Mouse (Mus musculus) intestine, embryonic 15.5 days (tissue): ENCODE results near the gene Lgr6. TPM values are rescaled to one million over a fixed set of nuclear protein-coding genes. Genes with fewer than 3 reads are reported as not detected.

Experiments
- ATAC-seq: fragments of 200-750 bp; cut with Nextera tagmentation; 2 replicates; pipeline ENCODE4 v1.8.0; 2017; ENCODE audit warnings: moderate TSS enrichment, moderate library complexity
- H3K27ac ChIP-seq: fragments of 300-500 bp; sonication (generic); 2 replicates; pipeline ENCODE4 v1.5.1; 2015; ENCODE audit warnings: mild to moderate bottlenecking, inconsistent platforms
- H3K27me3 ChIP-seq: fragments of 300-500 bp; sonication (generic); replicated peaks from 2 replicates; pipeline ENCODE4 v1.6.1; 2015; ENCODE audit warnings: inconsistent platforms
- H3K36me3 ChIP-seq: fragments of 300-500 bp; sonication (generic); 2 replicates; pipeline ENCODE4 v1.6.1; 2015; ENCODE audit warnings: inconsistent platforms
- H3K4me1 ChIP-seq: fragments of 300-500 bp; sonication (generic); replicated peaks from 2 replicates; pipeline ENCODE4 v1.6.1; 2015; ENCODE audit warnings: inconsistent platforms
- H3K4me2 ChIP-seq: fragments of 300-500 bp; sonication (generic); replicated peaks from 2 replicates; pipeline ENCODE4 v1.6.1; 2015; ENCODE audit warnings: mild to moderate bottlenecking, inconsistent platforms
- H3K4me3 ChIP-seq: fragments of 300-500 bp; sonication (generic); replicated peaks from 2 replicates; pipeline ENCODE4 v1.5.1; 2015; ENCODE audit warnings: inconsistent platforms
- H3K9ac ChIP-seq: fragments of 300-500 bp; sonication (generic); 2 replicates; pipeline ENCODE4 v1.6.1; 2015; ENCODE audit warnings: inconsistent platforms
- H3K9me3 ChIP-seq: fragments of 300-500 bp; sonication (generic); 2 replicates; pipeline ENCODE4 v1.6.1; 2016; ENCODE audit warnings: inconsistent platforms
- WGBS: fragments of 180-500 bp; shearing (Covaris S2); methylation state at CpG from one replicate; pipeline ENCODE4 v1.1.7; 2015; 5-methylcytosine and 5-hydroxymethylcytosine counted together
- polyA plus RNA-seq: library from polyadenylated mRNA; unstranded; fragments of >200 nt; fragmentation: Nextera tagmentation; extraction: Ambion mirVana; gene quantifications from 2 replicates; pipeline ENCODE4 v1.2.1, GENCODE M21; 2015

The Lgr6 gene
- polyA plus RNA-seq, 1 experiment from 2014 or later: 0.45 TPM

- no peak overlapping the region for H3K4me2 ChIP-seq
- 75% methylated on average over 9 of the region's 9 CpGs for WGBS
- no peaks in the 10 kb centered on the region for H3K9me3 ChIP-seq
- no peak for ATAC-seq
- H3K4me3 ChIP-seq: no peak overlapping the region
- no peaks in the 10 kb centered on the region; the same call in 1 of the 2 replicates for H3K27me3 ChIP-seq
- no peaks in the 10 kb centered on the region for H3K4me1 ChIP-seq
- no peak overlapping the region for H3K27ac ChIP-seq
- H3K9ac ChIP-seq: no peak overlapping the region
- H3K36me3 ChIP-seq: no peaks in the 10 kb centered on the region
Observed at GRCm38 (mm10) chr1:135000527-135000926, 104.5 kb downstream of the Lgr6 start.

- H3K4me1 ChIP-seq: no peaks in the 10 kb centered on the region
- H3K4me3 ChIP-seq: no peak overlapping the region
- no peak for ATAC-seq
- H3K27ac ChIP-seq: no peak overlapping the region
- no peak overlapping the region for H3K4me2 ChIP-seq
- no peaks in the 10 kb centered on the region; the same call in 1 of the 2 replicates for H3K27me3 ChIP-seq
- no peaks in the 10 kb centered on the region for H3K9me3 ChIP-seq
- no peaks in the 10 kb centered on the region for H3K36me3 ChIP-seq
- H3K9ac ChIP-seq: no peak overlapping the region
- WGBS: 82% methylated on average over 8 of the region's 8 CpGs
Observed at GRCm38 (mm10) chr1:134998231-134998630, 106.8 kb downstream of the Lgr6 start.

- no peaks in the 10 kb centered on the region; the same call in 1 of the 2 replicates for H3K27me3 ChIP-seq
- no peaks in the 10 kb centered on the region for H3K9me3 ChIP-seq
- no peak overlapping the region for H3K4me3 ChIP-seq
- no peak overlapping the region for H3K4me2 ChIP-seq
- no peak overlapping the region for H3K9ac ChIP-seq
- no peak for ATAC-seq
- WGBS: 62% methylated on average over 5 of the region's 5 CpGs
- H3K27ac ChIP-seq: no peak overlapping the region
- H3K36me3 ChIP-seq: no peaks in the 10 kb centered on the region
- no peaks in the 10 kb centered on the region for H3K4me1 ChIP-seq
Observed at GRCm38 (mm10) chr1:134997568-134997967, 107.5 kb downstream of the Lgr6 start.

- 85% methylated on average over 7 of the region's 7 CpGs for WGBS
- Histone ChIP-seq H3K9ac (no peak overlapping the region), H3K4me2 (no peak overlapping the region), H3K27ac (no peak overlapping the region), H3K9me3 (no peaks in the 10 kb centered on the region), H3K27me3 (no peaks in the 10 kb centered on the region; the same call in 1 of the 2 replicates), H3K4me3 (no peak overlapping the region), H3K36me3 (no peaks in the 10 kb centered on the region), H3K4me1 (no peaks in the 10 kb centered on the region; the same call in 1 of the 2 replicates)
- ATAC-seq: no peak
Observed at GRCm38 (mm10) chr1:134996471-134996870, 108.6 kb downstream of the Lgr6 start.

GRCm38 (mm10) chr1:134995954-134996353 is 109.1 kb downstream of the Lgr6 start:
- ATAC-seq: no peak
- H3K27me3 ChIP-seq: no peaks in the 10 kb centered on the region; the same call in 1 of the 2 replicates
- H3K9me3 ChIP-seq: no peaks in the 10 kb centered on the region
- H3K27ac ChIP-seq: no peak overlapping the region
- H3K4me3 ChIP-seq: no peak overlapping the region
- H3K9ac ChIP-seq: no peak overlapping the region
- no peaks in the 10 kb centered on the region; the same call in 1 of the 2 replicates for H3K4me1 ChIP-seq
- no peaks in the 10 kb centered on the region for H3K36me3 ChIP-seq
- 15% methylated on average over 1 of the region's 1 CpGs for WGBS
- H3K4me2 ChIP-seq: no peak overlapping the region

- Histone ChIP-seq H3K27ac (no peak overlapping the region), H3K4me1 (no peaks in the 10 kb centered on the region; the same call in 1 of the 2 replicates), H3K27me3 (no peaks in the 10 kb centered on the region; the same call in 1 of the 2 replicates), H3K36me3 (no peaks in the 10 kb centered on the region), H3K9ac (no peak overlapping the region), H3K4me2 (no peak overlapping the region), H3K4me3 (no peak overlapping the region), H3K9me3 (no peaks in the 10 kb centered on the region)
- ATAC-seq: no peak
- 84% methylated on average over 4 of the region's 4 CpGs for WGBS
Observed at GRCm38 (mm10) chr1:134995437-134995836, 109.6 kb downstream of the Lgr6 start.

- Histone ChIP-seq H3K4me3 (no peak overlapping the region), H3K4me2 (no peak overlapping the region), H3K27me3 (no peaks in the 10 kb centered on the region; the same call in 1 of the 2 replicates), H3K9me3 (no peaks in the 10 kb centered on the region), H3K9ac (no peak overlapping the region), H3K4me1 (no peaks in the 10 kb centered on the region; the same call in 1 of the 2 replicates), H3K27ac (no peak overlapping the region), H3K36me3 (no peaks in the 10 kb centered on the region)
- ATAC-seq: no peak
- 84% methylated on average over 3 of the region's 3 CpGs for WGBS
Observed at GRCm38 (mm10) chr1:134994739-134995138, 110.3 kb downstream of the Lgr6 start.

- ATAC-seq: no peak
- no peak overlapping the region for H3K4me2 ChIP-seq
- H3K4me3 ChIP-seq: no peak overlapping the region
- no peak overlapping the region for H3K9ac ChIP-seq
- no peaks in the 10 kb centered on the region for H3K9me3 ChIP-seq
- H3K27ac ChIP-seq: no peak overlapping the region
- no peaks in the 10 kb centered on the region for H3K36me3 ChIP-seq
- peaks cover 4% of the 10 kb centered on the region; the same call in 1 of the 2 replicates for H3K27me3 ChIP-seq
- 29% methylated on average over 8 of the region's 8 CpGs for WGBS
- H3K4me1 ChIP-seq: peaks cover 8% of the 10 kb centered on the region
Observed at GRCm38 (mm10) chr1:134992046-134992645, 112.9 kb downstream of the Lgr6 start.

GRCm38 (mm10) chr1:134989372-134989771 is 115.7 kb downstream of the Lgr6 start:
- H3K4me3 ChIP-seq: no peak overlapping the region
- no peak for ATAC-seq
- H3K4me2 ChIP-seq: no peak overlapping the region
- H3K36me3 ChIP-seq: no peaks in the 10 kb centered on the region
- no peaks in the 10 kb centered on the region for H3K9me3 ChIP-seq
- H3K27ac ChIP-seq: no peak overlapping the region
- WGBS: 8% methylated on average over 7 of the region's 7 CpGs
- H3K4me1 ChIP-seq: peaks cover 8% of the 10 kb centered on the region
- H3K27me3 ChIP-seq: 0 out of 2 replicates have a peak, but pooled peaks cover 4% of the 10 kb centered on the region
- no peak overlapping the region for H3K9ac ChIP-seq

GRCm38 (mm10) chr1:134987962-134988341 is 117.1 kb downstream of the Lgr6 start:
- Histone ChIP-seq H3K9ac (peak overlapping the region; percentile 30; the same call in 1 of the 2 replicates), H3K4me1 (peaks cover 8% of the 10 kb centered on the region), H3K36me3 (no peaks in the 10 kb centered on the region), H3K4me3 (peak overlapping the region; percentile 38), H3K9me3 (no peaks in the 10 kb centered on the region), H3K4me2 (peak overlapping the region; percentile 89), H3K27me3 (0 out of 2 replicates have a peak, but pooled peaks cover 4% of the 10 kb centered on the region), H3K27ac (no peak overlapping the region)
- peak; percentile 38 for ATAC-seq
- WGBS: 13% methylated on average over 14 of the region's 14 CpGs

GRCm38 (mm10) chr1:134987173-134987961 is 117.7 kb downstream of the Lgr6 start:
- Histone ChIP-seq H3K4me1 (peaks cover 8% of the 10 kb centered on the region), H3K27me3 (0 out of 2 replicates have a peak, but pooled peaks cover 4% of the 10 kb centered on the region), H3K4me3 (peak overlapping the region; percentile 38), H3K36me3 (no peaks in the 10 kb centered on the region), H3K27ac (no peak overlapping the region), H3K4me2 (peak overlapping the region; percentile 89), H3K9me3 (no peaks in the 10 kb centered on the region), H3K9ac (peak overlapping the region; percentile 30; the same call in 1 of the 2 replicates)
- ATAC-seq: peak; percentile 88
- 30% methylated on average over 48 of the region's 48 CpGs for WGBS

- 0 out of 2 replicates have a peak, but pooled peaks cover 8% of the 10 kb centered on the region for H3K36me3 ChIP-seq
- no peak overlapping the region for H3K4me2 ChIP-seq
- ATAC-seq: no peak
- H3K4me3 ChIP-seq: no peak overlapping the region
- H3K27me3 ChIP-seq: no peaks in the 10 kb centered on the region
- H3K27ac ChIP-seq: no peak overlapping the region
- WGBS: 59% methylated on average over 1 of the region's 1 CpGs
- H3K9me3 ChIP-seq: no peaks in the 10 kb centered on the region
- 0 out of 2 replicates have a peak, but pooled peaks cover 2% of the 10 kb centered on the region for H3K4me1 ChIP-seq
- no peak overlapping the region for H3K9ac ChIP-seq
Observed at GRCm38 (mm10) chr1:134972920-134973319, 132.2 kb downstream of the Lgr6 start.
